Mouse (Mus musculus): ENCODE results near the gene Olfr790. TPM values are rescaled to one million over a fixed set of nuclear protein-coding genes. Genes with fewer than 3 reads are reported as not detected.

The Olfr790 gene
- not detected for polyA plus RNA-seq (2014; fragmentation: Illumina TruSeq; extraction: RNeasy Lipid Tissue Mini Kit (QIAGEN cat#74804); ENCODE audit: low read depth, low replicate concordance)

GRCm38 (mm10) chr10:129498192-129498591 lies at the start of gene Olfr790:
Olfr790 (plus strand) TSS chr10:129498492.

GRCm38 (mm10) chr10:129461562-129461961 lies 36.7 kb upstream of the Olfr790 start, which contains the start of gene Olfr787:
Olfr787 (plus strand) TSS chr10:129461862.

DNA sequence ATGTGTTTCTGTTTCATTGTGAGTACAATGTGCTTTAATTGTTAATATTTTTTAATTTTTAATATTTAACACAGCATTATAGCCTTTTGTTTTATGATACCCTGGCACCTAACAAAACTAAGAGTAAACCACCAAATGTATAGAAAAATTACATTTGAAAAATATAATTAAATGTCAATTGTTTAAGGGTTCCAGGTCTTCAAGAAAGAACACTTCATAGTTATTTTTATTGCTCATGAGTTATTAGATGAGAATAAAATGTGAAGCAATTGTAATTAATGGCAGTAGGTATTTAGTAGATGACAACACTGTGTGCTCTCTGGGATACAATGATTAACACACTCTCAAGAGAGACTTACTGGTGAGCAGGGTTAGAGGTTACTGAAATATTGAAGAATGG lies 27.6 kb upstream of the Olfr790 start, which contains the start of gene Olfr788:
Olfr788 (plus strand) TSS at position 301 of the 400 bp plus-strand sequence.

DNA sequence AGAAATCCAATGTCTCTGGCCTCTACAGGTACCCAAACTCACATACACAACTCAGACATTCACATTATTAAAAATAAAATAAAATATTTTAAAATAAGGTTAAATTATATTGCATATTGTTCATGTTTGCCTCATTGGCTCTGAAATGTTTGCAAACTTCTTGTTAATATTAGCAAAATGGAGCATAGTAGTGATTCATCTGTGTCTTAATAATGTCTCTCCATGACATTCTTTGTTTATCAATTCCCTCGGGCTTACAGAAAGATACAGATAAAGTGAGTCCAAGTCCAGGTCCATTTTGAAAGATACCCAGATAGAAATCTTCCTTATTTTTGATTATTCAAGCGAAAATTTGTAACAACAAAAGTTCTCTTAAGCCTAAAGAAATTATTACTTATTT lies 13.8 kb upstream of the Olfr790 start, which contains the start of gene Olfr789:
Olfr789 (plus strand) TSS at position 301 of the 400 bp plus-strand sequence.

DNA sequence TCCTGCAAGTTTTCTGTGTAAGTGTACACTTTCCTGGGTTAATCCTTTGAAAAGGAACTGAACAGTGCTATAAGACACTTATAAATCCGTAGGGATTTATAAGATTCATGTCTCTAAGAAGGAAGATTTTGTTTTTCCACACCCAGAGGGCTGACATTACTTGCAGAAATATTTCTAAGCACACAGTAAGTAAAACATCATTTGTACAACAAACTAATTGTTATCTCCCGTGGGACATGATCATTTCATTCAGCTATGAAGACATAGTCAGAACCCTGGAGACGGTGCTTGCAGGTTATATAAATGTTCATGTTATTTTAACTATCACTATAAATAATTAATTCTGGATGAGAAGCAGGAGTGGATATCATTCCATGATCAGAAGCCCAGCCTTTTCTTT lies 23.2 kb downstream of the Olfr790 start, which contains the start of gene Olfr791:
Olfr791 (plus strand) TSS at position 301 of the 400 bp plus-strand sequence.

DNA sequence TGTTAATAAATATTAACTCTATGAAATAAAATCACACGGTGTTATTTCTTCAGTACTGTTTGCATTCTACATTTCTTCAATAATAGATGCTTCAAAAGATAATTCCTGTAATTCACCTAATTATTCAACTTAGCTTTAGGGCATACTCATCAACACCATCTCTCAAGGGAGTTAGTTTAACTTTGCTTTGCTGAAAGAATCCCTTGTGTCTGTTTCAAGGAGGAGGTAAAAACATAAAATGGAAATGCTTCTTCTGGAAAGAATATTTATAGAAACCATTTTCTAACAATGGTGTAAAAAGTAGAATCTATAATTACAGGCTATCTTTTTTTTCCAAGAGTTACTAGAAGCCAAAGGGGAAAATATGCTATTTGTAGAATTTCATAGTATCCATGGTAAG lies 40.6 kb downstream of the Olfr790 start, which contains the start of gene Olfr792:
Olfr792 (plus strand) TSS at position 301 of the 400 bp plus-strand sequence.

Other genes with a start within 250 kb of the Olfr790 start
- gene Olfr776, start 239.4 kb upstream of the Olfr790 start, polyA plus RNA-seq (2014; fragmentation: Illumina TruSeq; extraction: RNeasy Lipid Tissue Mini Kit (QIAGEN cat#74804); ENCODE audit: low read depth, low replicate concordance), result not detected
- not detected for gene Olfr777, start 227.0 kb upstream of the Olfr790 start, polyA plus RNA-seq (2014; fragmentation: Illumina TruSeq; extraction: RNeasy Lipid Tissue Mini Kit (QIAGEN cat#74804); ENCODE audit: low read depth, low replicate concordance)
- gene Olfr780, start 180.4 kb upstream of the Olfr790 start, polyA plus RNA-seq (2014; fragmentation: Illumina TruSeq; extraction: RNeasy Lipid Tissue Mini Kit (QIAGEN cat#74804); ENCODE audit: low read depth, low replicate concordance), result not detected
- not detected for gene Olfr781, start 169.6 kb upstream of the Olfr790 start, polyA plus RNA-seq (2014; fragmentation: Illumina TruSeq; extraction: RNeasy Lipid Tissue Mini Kit (QIAGEN cat#74804); ENCODE audit: low read depth, low replicate concordance)
- gene Olfr782, start 149.6 kb upstream of the Olfr790 start, polyA plus RNA-seq (2014; fragmentation: Illumina TruSeq; extraction: RNeasy Lipid Tissue Mini Kit (QIAGEN cat#74804); ENCODE audit: low read depth, low replicate concordance), result not detected
- not detected for gene Olfr784, start 114.4 kb upstream of the Olfr790 start, polyA plus RNA-seq (2014; fragmentation: Illumina TruSeq; extraction: RNeasy Lipid Tissue Mini Kit (QIAGEN cat#74804); ENCODE audit: low read depth, low replicate concordance)
- not detected for gene Olfr785, start 93.1 kb upstream of the Olfr790 start, polyA plus RNA-seq (2014; fragmentation: Illumina TruSeq; extraction: RNeasy Lipid Tissue Mini Kit (QIAGEN cat#74804); ENCODE audit: low read depth, low replicate concordance)
- not detected for gene Olfr786, start 71.2 kb upstream of the Olfr790 start, polyA plus RNA-seq (2014; fragmentation: Illumina TruSeq; extraction: RNeasy Lipid Tissue Mini Kit (QIAGEN cat#74804); ENCODE audit: low read depth, low replicate concordance)
- not detected for gene Olfr787, start 36.6 kb upstream of the Olfr790 start, polyA plus RNA-seq (2014; fragmentation: Illumina TruSeq; extraction: RNeasy Lipid Tissue Mini Kit (QIAGEN cat#74804); ENCODE audit: low read depth, low replicate concordance)
- not detected for gene Olfr788, start 27.5 kb upstream of the Olfr790 start, polyA plus RNA-seq (2014; fragmentation: Illumina TruSeq; extraction: RNeasy Lipid Tissue Mini Kit (QIAGEN cat#74804); ENCODE audit: low read depth, low replicate concordance)
- not detected for gene Olfr789, start 13.7 kb upstream of the Olfr790 start, polyA plus RNA-seq (2014; fragmentation: Illumina TruSeq; extraction: RNeasy Lipid Tissue Mini Kit (QIAGEN cat#74804); ENCODE audit: low read depth, low replicate concordance)
- gene Olfr791, start 23.3 kb downstream of the Olfr790 start, polyA plus RNA-seq (2014; fragmentation: Illumina TruSeq; extraction: RNeasy Lipid Tissue Mini Kit (QIAGEN cat#74804); ENCODE audit: low read depth, low replicate concordance), result not detected
- gene Olfr792, start 40.7 kb downstream of the Olfr790 start, polyA plus RNA-seq (2014; fragmentation: Illumina TruSeq; extraction: RNeasy Lipid Tissue Mini Kit (QIAGEN cat#74804); ENCODE audit: low read depth, low replicate concordance), result not detected
- gene Olfr794, start 69.2 kb downstream of the Olfr790 start, polyA plus RNA-seq (2014; fragmentation: Illumina TruSeq; extraction: RNeasy Lipid Tissue Mini Kit (QIAGEN cat#74804); ENCODE audit: low read depth, low replicate concordance), result not detected
- gene Olfr796, start 114.1 kb downstream of the Olfr790 start, polyA plus RNA-seq (2014; fragmentation: Illumina TruSeq; extraction: RNeasy Lipid Tissue Mini Kit (QIAGEN cat#74804); ENCODE audit: low read depth, low replicate concordance), result not detected
- gene Olfr798, start 129.4 kb downstream of the Olfr790 start, polyA plus RNA-seq (2014; fragmentation: Illumina TruSeq; extraction: RNeasy Lipid Tissue Mini Kit (QIAGEN cat#74804); ENCODE audit: low read depth, low replicate concordance), result not detected
- gene Olfr799, start 139.0 kb downstream of the Olfr790 start, polyA plus RNA-seq (2014; fragmentation: Illumina TruSeq; extraction: RNeasy Lipid Tissue Mini Kit (QIAGEN cat#74804); ENCODE audit: low read depth, low replicate concordance), result not detected
- gene Olfr800, start 159.2 kb downstream of the Olfr790 start, polyA plus RNA-seq (2014; fragmentation: Illumina TruSeq; extraction: RNeasy Lipid Tissue Mini Kit (QIAGEN cat#74804); ENCODE audit: low read depth, low replicate concordance), result not detected
- not detected for gene Olfr801, start 175.4 kb downstream of the Olfr790 start, polyA plus RNA-seq (2014; fragmentation: Illumina TruSeq; extraction: RNeasy Lipid Tissue Mini Kit (QIAGEN cat#74804); ENCODE audit: low read depth, low replicate concordance)
- gene Olfr802, start 189.7 kb downstream of the Olfr790 start, polyA plus RNA-seq (2014; fragmentation: Illumina TruSeq; extraction: RNeasy Lipid Tissue Mini Kit (QIAGEN cat#74804); ENCODE audit: low read depth, low replicate concordance), result not detected
- gene Olfr803, start 195.8 kb downstream of the Olfr790 start, polyA plus RNA-seq (2014; fragmentation: Illumina TruSeq; extraction: RNeasy Lipid Tissue Mini Kit (QIAGEN cat#74804); ENCODE audit: low read depth, low replicate concordance), result not detected
- gene Olfr804, start 204.7 kb downstream of the Olfr790 start, polyA plus RNA-seq (2014; fragmentation: Illumina TruSeq; extraction: RNeasy Lipid Tissue Mini Kit (QIAGEN cat#74804); ENCODE audit: low read depth, low replicate concordance), result not detected
- gene Olfr805, start 230.9 kb downstream of the Olfr790 start, polyA plus RNA-seq (2014; fragmentation: Illumina TruSeq; extraction: RNeasy Lipid Tissue Mini Kit (QIAGEN cat#74804); ENCODE audit: low read depth, low replicate concordance), result not detected
- not detected for gene Olfr806, start 243.4 kb downstream of the Olfr790 start, polyA plus RNA-seq (2014; fragmentation: Illumina TruSeq; extraction: RNeasy Lipid Tissue Mini Kit (QIAGEN cat#74804); ENCODE audit: low read depth, low replicate concordance)